Mouse (Mus musculus) left cerebral cortex, adult 2 months (tissue): ENCODE measurements around the gene Gm21761. TPM values are rescaled to one million over a fixed set of nuclear protein-coding genes. Genes with fewer than 3 reads are reported as not detected.
"Not testable (repeated sequence)": the region's sequence is repeated elsewhere in the genome, so short reads cannot be mapped to it uniquely, and the experiment has no call there.

ENCODE experiments used
- DNase-seq, 2 experiments: peaks; one replicate each; pipeline ENCODE4 v3.0.0; 2021 to 2022; ENCODE audit warnings: low spot score in 2 of 2, mixed read lengths in 1 of 2; ENCODE audit errors: extremely low spot score in 1 of 2
- H3K27ac ChIP-seq: fragments of 200-600 bp; 2 replicates; pipeline ENCODE4 v1.8.1; 2022
- H3K4me3 ChIP-seq: fragments of 200-600 bp; 2 replicates; pipeline ENCODE4 v1.8.1; 2022
- intact Hi-C: fragments of 180-260 bp; cut with DNase I; formaldehyde crosslinking; loops from one replicate; pipeline ENCODE4 v1.15.1; 2025
- total RNA-seq, 2 experiments: library from RNA; stranded (reverse); gene quantifications; 2 replicates each; pipeline ENCODE4 v1.2.3; 2021

Gene Gm21761
- total RNA-seq, 2 experiments from 2014 or later: not detected

DNA sequence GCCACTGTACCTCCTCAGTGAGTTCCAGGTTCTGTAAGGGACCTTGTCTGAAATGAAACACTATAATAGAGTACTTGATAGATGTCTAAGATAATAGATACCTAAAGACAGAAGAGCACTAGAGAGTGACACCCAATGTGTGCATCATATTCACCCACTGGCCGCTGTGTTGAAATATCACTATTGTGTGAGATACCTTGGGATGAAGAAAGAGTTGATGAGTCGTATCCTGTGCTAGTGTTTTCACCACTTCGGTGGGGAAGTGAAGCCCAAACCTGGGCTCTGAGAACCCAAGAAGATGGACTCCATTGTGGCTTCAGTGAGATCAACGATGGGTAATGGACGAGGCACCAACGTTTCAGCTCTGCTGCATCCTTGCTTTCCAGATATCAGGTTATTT, 66.7 kb downstream of the Gm21761 start:
- H3K4me3 ChIP-seq, H3K27ac ChIP-seq, intact Hi-C loops, DNase-seq: not testable (repeated sequence)

Other genes with a start within 250 kb of the Gm21761 start
- 100 to 1,000 TPM; 234 to 239 TPM for gene Hmgcs1, start 238.9 kb downstream of the Gm21761 start, total RNA-seq
- 10 to 100 TPM; 12.9 to 16.8 TPM for gene Nim1k, start 173.4 kb downstream of the Gm21761 start, total RNA-seq
- gene Zfp131, start 138.4 kb downstream of the Gm21761 start, total RNA-seq: 10 to 100 TPM; 46.1 to 47.6 TPM
- gene AF067063, start 99.1 kb downstream of the Gm21761 start, total RNA-seq: not detected
- gene D13Ertd608e, start 93.3 kb downstream of the Gm21761 start, total RNA-seq: not detected
- gene Tcstv1, start 34.5 kb downstream of the Gm21761 start, total RNA-seq: not detected
- not detected for gene B020031M17Rik, start 21.5 kb upstream of the Gm21761 start, total RNA-seq
- gene Gm36079, start 97.7 kb upstream of the Gm21761 start, total RNA-seq: not detected
- gene Gm21188, start 122.9 kb upstream of the Gm21761 start, total RNA-seq: under 1 TPM in 1 of 2 experiments, not detected in 1; 0.94 TPM
- gene Gm20767, start 211.0 kb upstream of the Gm21761 start, total RNA-seq: not detected
- not detected for gene Gm21818, start 243.2 kb upstream of the Gm21761 start, total RNA-seq